Mouse (Mus musculus) CH12.LX (cell line): ENCODE results near the gene Ankrd27. TPM values are rescaled to one million over a fixed set of nuclear protein-coding genes. Genes with fewer than 3 reads are reported as not detected.

Source experiments
- DNase-seq: peaks from one replicate; pipeline ENCODE4 v3.0.0-alpha.2; 2013; ENCODE audit errors: extremely low read depth
- H3K27ac ChIP-seq: 2 replicates; pipeline ENCODE4 v1.5.1; 2012; ENCODE audit warnings: low read depth, mild to moderate bottlenecking, control low read depth, moderate library complexity; ENCODE audit not compliant: insufficient read depth
- H3K27me3 ChIP-seq: replicated peaks from 2 replicates; pipeline ENCODE3; 2012; ENCODE audit warnings: inconsistent platforms
- H3K36me3 ChIP-seq, 2 experiments: replicated peaks in 1 of 2; 2 replicates each; pipeline versions ENCODE3 to v1.6.1; 2012; ENCODE audit warnings: inconsistent platforms in 1 of 2, low read length in 1 of 2, mild to moderate bottlenecking in 1 of 2, mixed read lengths in 1 of 2, moderate library complexity in 1 of 2; ENCODE audit not compliant: control insufficient read depth in 1 of 2, insufficient read depth in 1 of 2
- H3K4me1 ChIP-seq, 2 experiments: 2 replicates each; pipeline ENCODE4 v1.6.1; 2012; ENCODE audit warnings: inconsistent platforms in 1 of 2, moderate library complexity in 1 of 2; ENCODE audit not compliant: insufficient read depth in 2 of 2, control insufficient read depth in 1 of 2
- H3K4me2 ChIP-seq: 2 replicates; pipeline ENCODE4 v1.6.1; 2012; ENCODE audit warnings: low read depth, mild to moderate bottlenecking, control low read depth; ENCODE audit not compliant: poor library complexity, insufficient read depth, severe bottlenecking
- H3K4me3 ChIP-seq, 3 experiments: fragments of 150-350 bp in 1 of 3; sonication (generic) in 1 of 3; replicated peaks in 1 of 3; 2 replicates each; pipeline versions ENCODE3 to v1.5.1; 2011 to 2012; ENCODE audit warnings: low read depth in 2 of 3, low read length in 2 of 3, mild to moderate bottlenecking in 2 of 3, moderate library complexity in 2 of 3, control low read depth in 1 of 3, improper control_type of control experiment in 1 of 3, inconsistent platforms in 1 of 3, mixed read lengths in 1 of 3; ENCODE audit not compliant: poor library complexity in 1 of 3
- H3K79me2 ChIP-seq: replicated peaks from 2 replicates; pipeline ENCODE4 v1.6.1; 2012; ENCODE audit warnings: mild to moderate bottlenecking, moderate library complexity; ENCODE audit not compliant: control insufficient read depth, poor library complexity, insufficient read depth, severe bottlenecking; ENCODE audit errors: extremely low read depth
- H3K9ac ChIP-seq: 2 replicates; pipeline ENCODE4 v1.6.1; 2012; ENCODE audit warnings: low read depth, mild to moderate bottlenecking, control low read depth, moderate library complexity; ENCODE audit not compliant: insufficient read depth
- H3K9me3 ChIP-seq: replicated peaks from 2 replicates; pipeline ENCODE3; 2012; ENCODE audit warnings: low read length, inconsistent platforms, mixed read lengths
- BHLHE40 ChIP-seq: IDR thresholded peaks from 2 replicates; pipeline ENCODE4 v1.6.1; 2011; ENCODE audit warnings: mild to moderate bottlenecking, low read depth, low read length, improper control_type of control experiment
- CHD1 ChIP-seq: IDR thresholded peaks from 2 replicates; pipeline ENCODE4 v1.6.1; 2012; ENCODE audit warnings: low read depth, low read length, improper control_type of control experiment, inconsistent platforms
- CHD2 ChIP-seq: IDR thresholded peaks from 2 replicates; pipeline ENCODE4 v1.6.1; 2011; ENCODE audit warnings: low read length, improper control_type of control experiment
- E2F4 ChIP-seq: IDR thresholded peaks from 2 replicates; pipeline ENCODE4 v1.6.1; 2011; ENCODE audit warnings: low read depth, low read length, improper control_type of control experiment; ENCODE audit not compliant: insufficient replicate concordance
- HCFC1 ChIP-seq: IDR thresholded peaks from 2 replicates; pipeline ENCODE4 v1.6.1; 2012; ENCODE audit warnings: low read depth, mild to moderate bottlenecking, inconsistent platforms, low read length, improper control_type of control experiment
- IRF4 ChIP-seq: IDR thresholded peaks from 2 replicates; pipeline ENCODE4 v1.6.1; 2014; ENCODE audit warnings: low read depth, mild to moderate bottlenecking, inconsistent platforms, low read length, improper control_type of control experiment
- JUN ChIP-seq: IDR thresholded peaks from 2 replicates; pipeline ENCODE4 v1.6.1; 2011; ENCODE audit warnings: low read depth, mild to moderate bottlenecking, low read length, improper control_type of control experiment, moderate library complexity; ENCODE audit not compliant: insufficient read depth
- KAT2A ChIP-seq: IDR thresholded peaks from 2 replicates; pipeline ENCODE4 v1.6.1; 2012; ENCODE audit warnings: low read length, improper control_type of control experiment, inconsistent platforms; ENCODE audit not compliant: insufficient replicate concordance
- MEF2A ChIP-seq: IDR thresholded peaks from 2 replicates; pipeline ENCODE4 v1.6.1; 2014; ENCODE audit warnings: low read depth, mild to moderate bottlenecking, inconsistent platforms, low read length, improper control_type of control experiment, borderline replicate concordance
- MXI1 ChIP-seq: IDR thresholded peaks from 2 replicates; pipeline ENCODE4 v1.6.1; 2011; ENCODE audit warnings: mild to moderate bottlenecking, low read depth, low read length, improper control_type of control experiment
- MYC ChIP-seq: IDR thresholded peaks from 2 replicates; pipeline ENCODE4 v1.6.1; 2011; ENCODE audit warnings: low read depth, mild to moderate bottlenecking, improper control_type of control experiment, low read length
- PAX5 ChIP-seq: IDR thresholded peaks from 2 replicates; pipeline ENCODE4 v1.6.1; 2012; ENCODE audit warnings: low read length, inconsistent platforms, mixed read lengths
- SIN3A ChIP-seq: IDR thresholded peaks from 2 replicates; pipeline ENCODE4 v1.6.1; 2012; ENCODE audit warnings: low read length, improper control_type of control experiment, inconsistent platforms
- UBTF ChIP-seq: IDR thresholded peaks from 2 replicates; pipeline ENCODE4 v1.6.1; 2012; ENCODE audit warnings: low read depth, mild to moderate bottlenecking, inconsistent platforms, low read length, improper control_type of control experiment, moderate library complexity
- ZC3H11A ChIP-seq: IDR thresholded peaks from 2 replicates; pipeline ENCODE4 v1.6.1; 2012; ENCODE audit warnings: low read depth, mild to moderate bottlenecking, inconsistent platforms, low read length, improper control_type of control experiment
- ZKSCAN1 ChIP-seq: IDR thresholded peaks from 2 replicates; pipeline ENCODE4 v1.6.1; 2012; ENCODE audit warnings: low read depth, inconsistent platforms, low read length, improper control_type of control experiment, borderline replicate concordance
- ZMIZ1 ChIP-seq: IDR thresholded peaks from 2 replicates; pipeline ENCODE4 v1.6.1; 2012; ENCODE audit warnings: low read depth, mild to moderate bottlenecking, inconsistent platforms, low read length, improper control_type of control experiment
- dilution Hi-C: fragments of 300-500 bp; cut with MboI; formaldehyde crosslinking; loops from 2 replicates; pipeline ENCODE4 v1.14.3; 2020; ENCODE audit warnings: low sequenced_read_pairs; ENCODE audit not compliant: extremely low pct_unique_long_range_greater_than_20kb, extremely low pct_ligation_motif_present
- in situ Hi-C: fragments of 300-500 bp; cut with MboI; formaldehyde crosslinking; loops from 3 replicates; pipeline ENCODE4 v1.14.3; 2019; ENCODE audit warnings: low sequenced_read_pairs, low pct_ligation_motif_present, low pct_unique_long_range_greater_than_20kb, mixed read lengths
- polyA plus RNA-seq: library from polyadenylated mRNA; unstranded; fragments of >175 nt; gene quantifications from 2 replicates; pipeline ENCODE4 v1.2.1, GENCODE M21; 2012; ENCODE audit warnings: low read depth; ENCODE audit not compliant: insufficient read length
- total RNA-seq, 2 experiments: library from RNA; depleted of rRNA; stranded (reverse); fragments of 300-350 nt in 1 of 2; fragments of >200 nt in 1 of 2; gene quantifications; 2 replicates each; pipeline ENCODE4 v1.2.3; 2012 to 2014

Gene Ankrd27
- total and polyA plus RNA-seq, 3 experiments, result 38.6 to 49.1 (median 39.0) TPM

DNA sequence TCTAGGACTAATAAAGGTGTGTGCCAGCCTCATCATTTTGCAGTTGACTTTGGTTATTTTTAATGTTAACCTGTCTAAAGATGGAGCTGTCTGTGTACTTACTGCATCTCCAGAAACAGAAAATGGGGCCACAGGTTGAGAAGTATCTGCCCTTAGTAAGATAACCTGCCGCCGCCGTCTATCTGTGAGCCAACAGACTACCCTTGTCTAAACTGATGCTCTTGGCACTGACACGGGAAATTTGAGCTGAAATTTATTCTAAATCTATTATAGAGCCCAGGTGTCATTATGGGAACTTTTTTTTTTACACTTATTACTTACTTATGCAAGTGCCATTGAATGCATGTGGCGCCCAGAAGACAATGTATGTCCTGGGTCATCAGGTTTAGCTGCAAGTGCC is 29.1 kb upstream of the Ankrd27 start:
- Histone ChIP-seq H3K9ac (no peak overlapping the region), H3K27me3 (peaks cover 11% of the 10 kb centered on the region), H3K4me1 (peaks cover 0 to 14% of the 10 kb centered on the region in 2 experiments; a peak in 3 of 4 replicates), H3K27ac (no peak overlapping the region), H3K4me2 (no peak overlapping the region), H3K79me2 (no peaks in the 10 kb centered on the region), H3K4me3 (no peak overlapping the region), H3K9me3 (no peaks in the 10 kb centered on the region), H3K36me3 (peaks cover 0 to 7% of the 10 kb centered on the region in 2 experiments)
- dilution Hi-C loops (no loop called here), in situ Hi-C loops (loop anchor here (25.0 kb wide), 1 partner anchor 170 kb away; the partner anchor contains the start of genes Cep89 and Faap24)
- DNase-seq, result no peak
- TF ChIP-seq KAT2A (no peak), ZMIZ1 (no peak), IRF4 (no peak), CHD1 (no peak), UBTF (no peak), SIN3A (no peak), MEF2A (no peak), HCFC1 (no peak), JUN (no peak), PAX5 (no peak), MXI1 (no peak), MYC (no peak), CHD2 (no peak), ZKSCAN1 (no peak)

DNA sequence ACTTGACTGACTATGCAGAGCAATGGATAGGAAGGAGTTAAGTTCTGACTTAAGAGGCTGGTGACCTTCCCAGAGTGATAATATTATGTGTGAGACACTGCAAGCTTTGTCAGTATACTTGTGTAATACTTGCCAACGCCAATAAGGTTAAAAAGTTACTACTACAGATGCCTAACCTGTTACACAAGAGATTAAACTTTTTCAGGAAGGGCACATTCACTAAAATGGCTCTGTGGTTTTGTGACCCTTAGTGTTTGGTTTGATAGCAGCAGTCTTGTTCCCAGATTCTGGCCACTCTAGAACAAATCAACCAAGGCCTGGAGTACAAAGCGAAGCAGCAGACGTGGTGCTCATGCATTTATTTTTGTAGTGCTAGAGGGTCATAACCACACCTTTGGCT is 28.5 kb upstream of the Ankrd27 start:
- dilution Hi-C loops, result no loop called here
- Histone ChIP-seq H3K4me2 (no peak overlapping the region), H3K4me3 (no peak overlapping the region), H3K27me3 (peaks cover 14% of the 10 kb centered on the region), H3K36me3 (peaks cover 0 to 4% of the 10 kb centered on the region in 2 experiments), H3K79me2 (no peaks in the 10 kb centered on the region), H3K9ac (no peak overlapping the region), H3K4me1 (peaks cover 0 to 14% of the 10 kb centered on the region in 2 experiments; a peak in 3 of 4 replicates), H3K9me3 (no peaks in the 10 kb centered on the region), H3K27ac (no peak overlapping the region)
- DNase-seq, result no peak
- TF ChIP-seq BHLHE40 (no peak), ZC3H11A (no peak), E2F4 (no peak)
- in situ Hi-C loops, result loop anchor here (25.0 kb wide), 1 partner anchor 170 kb away; the partner anchor contains the start of genes Cep89 and Faap24
